Mouse (Mus musculus): ENCODE data around the gene Akap6.
A peak's percentile ranks its signal among the peaks of the same experiment; 100 is the strongest.

The Akap6 gene

DNA sequence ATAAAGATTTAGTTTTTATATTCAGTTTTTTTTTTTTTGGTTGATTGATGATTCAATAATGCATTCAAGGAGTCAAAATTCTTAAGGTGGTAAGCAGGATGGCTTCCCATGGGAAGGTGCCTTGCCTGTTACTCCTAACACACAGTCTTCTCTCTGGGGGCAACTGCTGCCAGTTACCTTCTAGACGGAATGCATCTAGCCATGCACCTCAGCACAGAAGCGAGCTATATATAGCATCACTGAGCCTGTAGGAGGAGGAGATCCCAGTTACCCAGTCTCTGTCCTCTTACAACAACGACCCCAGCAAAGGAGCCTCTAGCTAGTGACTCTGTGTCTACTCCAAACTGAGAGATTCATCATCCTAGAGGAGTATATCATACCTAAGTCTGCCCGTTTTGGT, 150.1 kb downstream of the Akap6 start:
- DNase-seq, result no peak

GRCm38 (mm10) chr12:52850332-52851036, 151.3 kb downstream of the Akap6 start:
- DNase-seq, result peak; percentile 18 to 19

DNA sequence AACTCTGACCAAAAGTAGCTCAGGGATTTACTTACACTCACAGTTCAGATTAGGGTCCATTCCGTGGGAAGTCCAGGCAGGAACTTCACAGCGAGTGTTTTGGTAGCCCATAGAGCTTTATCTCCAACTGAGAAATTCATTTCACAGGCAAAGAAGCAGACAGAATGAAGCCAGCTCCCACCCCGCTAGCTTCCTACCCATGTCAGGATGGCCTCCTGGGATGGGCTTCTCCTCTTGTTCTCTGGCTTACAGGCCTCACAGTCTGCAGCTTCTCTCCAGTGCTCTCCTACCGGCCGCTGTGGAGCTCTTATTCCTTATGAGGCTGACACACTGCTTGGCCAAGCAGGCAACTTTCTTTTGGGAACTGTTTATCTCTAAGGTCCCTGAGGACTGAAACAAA, 152.0 kb downstream of the Akap6 start:
- DNase-seq, result no peak

DNA sequence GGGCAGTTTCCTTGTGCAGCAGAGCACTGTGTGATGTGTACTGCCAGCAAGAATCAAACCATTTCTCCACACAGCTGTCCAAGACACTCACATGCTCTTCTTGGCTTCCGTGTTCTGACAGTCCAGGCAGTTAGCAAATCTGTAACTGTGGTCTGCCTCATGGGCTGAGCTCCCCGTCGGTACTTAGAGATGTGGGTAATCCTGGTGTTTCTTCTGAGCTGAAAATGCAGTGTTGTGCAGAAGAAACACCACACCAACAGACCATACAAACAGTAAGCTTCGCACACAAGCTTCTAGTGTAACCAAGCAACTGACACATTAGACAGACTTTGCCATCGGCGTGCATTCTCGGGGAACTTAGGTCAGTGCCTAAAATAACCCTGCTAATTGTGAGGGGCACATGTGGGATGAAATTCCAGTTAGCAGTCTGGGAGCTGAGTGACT, 155.1 kb downstream of the Akap6 start:
- no peak for DNase-seq

- DNase-seq, result no peak
Observed at GRCm38 (mm10) chr12:52856104-52856503, 156.9 kb downstream of the Akap6 start.

DNA sequence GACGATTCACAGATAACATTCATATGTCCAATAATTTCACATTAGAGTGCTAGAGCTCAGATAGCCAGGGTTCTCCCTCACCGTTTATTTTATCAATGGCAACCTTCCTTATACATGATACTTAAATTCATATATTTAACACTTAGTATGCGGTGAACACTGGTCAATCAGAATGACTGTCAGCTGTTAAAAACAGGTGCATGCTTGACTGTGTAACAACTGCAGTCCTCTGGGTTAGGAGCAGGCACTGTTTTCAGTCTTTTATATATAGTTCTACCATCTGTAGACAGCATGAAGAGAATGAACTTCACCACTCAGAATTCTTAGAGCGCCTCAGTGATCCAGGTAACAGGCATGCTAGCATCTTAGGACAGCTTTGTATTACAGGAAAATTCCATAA, 158.1 kb downstream of the Akap6 start:
- no peak for DNase-seq

DNA sequence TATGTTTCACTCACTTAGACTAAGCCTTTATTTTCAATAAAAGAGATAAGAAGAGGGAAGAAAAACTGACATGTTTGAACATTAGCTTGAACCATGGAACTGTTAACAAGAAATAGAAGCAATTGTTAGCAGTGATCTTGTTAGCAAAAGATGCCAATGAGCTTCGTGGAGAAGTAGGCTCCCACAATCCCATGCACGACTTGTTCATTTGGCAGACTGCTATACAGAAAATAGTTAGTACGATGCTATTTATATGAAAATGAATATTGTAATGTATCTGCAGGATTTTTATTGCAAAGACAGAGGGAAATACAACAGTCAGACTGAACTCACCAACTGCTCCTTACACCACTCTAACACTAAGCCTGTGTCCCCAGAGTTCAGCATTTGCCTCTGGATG, 162.7 kb downstream of the Akap6 start:
- DNase-seq, result no peak

DNA sequence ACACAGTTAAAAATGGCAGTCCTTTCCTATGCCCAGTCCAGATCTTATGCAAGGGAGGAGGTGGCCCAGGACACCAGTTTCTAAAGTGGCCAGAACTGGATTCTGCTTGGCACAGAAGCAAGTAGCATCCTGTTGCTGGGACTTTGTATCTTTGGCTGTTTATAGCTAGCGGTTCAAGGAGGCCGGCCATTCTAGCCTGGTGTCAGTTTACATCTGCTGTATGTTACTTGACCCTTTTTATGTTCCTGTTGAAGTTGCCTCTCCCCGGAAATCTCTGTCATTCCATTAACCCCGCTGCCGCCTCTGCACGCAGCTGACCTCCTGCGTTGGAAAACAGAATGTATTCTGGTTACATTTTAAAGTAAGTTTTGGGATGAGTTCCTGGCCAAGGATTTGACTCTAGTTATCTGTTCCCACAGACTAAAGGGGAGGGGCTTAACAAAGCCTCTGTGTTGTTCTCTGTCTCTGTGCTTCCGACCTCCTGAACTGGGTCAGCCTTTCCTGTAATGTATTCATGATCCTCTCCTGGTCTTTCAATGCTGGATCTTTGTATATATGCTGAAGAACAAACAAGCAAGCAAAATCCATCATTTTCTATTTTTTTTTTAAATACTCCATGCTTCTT, 168.9 kb downstream of the Akap6 start:
- no peak for DNase-seq

GRCm38 (mm10) chr12:52871604-52872003, 172.4 kb downstream of the Akap6 start:
- no peak for DNase-seq

DNA sequence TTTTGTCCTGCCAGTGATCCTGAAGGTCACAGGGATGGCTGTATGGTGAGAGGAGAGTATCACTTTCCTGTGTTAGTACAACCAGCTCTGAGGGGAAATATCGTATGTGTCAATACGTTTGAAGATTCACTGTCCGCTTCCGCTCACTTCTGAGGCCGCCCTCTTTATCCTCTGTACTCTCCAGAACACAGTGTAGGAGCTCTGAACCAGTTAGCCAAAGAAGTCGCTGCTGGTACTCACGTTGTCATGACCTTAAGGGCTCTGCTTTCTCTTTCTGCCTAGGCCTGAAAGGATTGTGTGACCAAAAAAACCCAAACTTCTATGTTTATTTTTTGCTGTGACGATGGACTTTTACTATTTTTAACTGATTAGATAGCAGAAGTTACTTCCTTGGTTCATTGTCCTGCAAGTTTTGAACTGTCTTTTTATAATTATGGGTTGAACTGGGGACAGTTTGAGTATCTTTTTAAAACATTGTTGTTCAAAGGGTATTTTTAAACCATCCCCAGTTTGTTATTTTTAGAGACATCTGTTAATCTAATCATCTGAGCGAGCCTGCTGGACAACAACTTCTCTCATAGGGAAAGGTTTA, 175.2 kb downstream of the Akap6 start:
- no peak for DNase-seq

GRCm38 (mm10) chr12:52876065-52876464, 176.9 kb downstream of the Akap6 start:
- DNase-seq, result no peak

DNA sequence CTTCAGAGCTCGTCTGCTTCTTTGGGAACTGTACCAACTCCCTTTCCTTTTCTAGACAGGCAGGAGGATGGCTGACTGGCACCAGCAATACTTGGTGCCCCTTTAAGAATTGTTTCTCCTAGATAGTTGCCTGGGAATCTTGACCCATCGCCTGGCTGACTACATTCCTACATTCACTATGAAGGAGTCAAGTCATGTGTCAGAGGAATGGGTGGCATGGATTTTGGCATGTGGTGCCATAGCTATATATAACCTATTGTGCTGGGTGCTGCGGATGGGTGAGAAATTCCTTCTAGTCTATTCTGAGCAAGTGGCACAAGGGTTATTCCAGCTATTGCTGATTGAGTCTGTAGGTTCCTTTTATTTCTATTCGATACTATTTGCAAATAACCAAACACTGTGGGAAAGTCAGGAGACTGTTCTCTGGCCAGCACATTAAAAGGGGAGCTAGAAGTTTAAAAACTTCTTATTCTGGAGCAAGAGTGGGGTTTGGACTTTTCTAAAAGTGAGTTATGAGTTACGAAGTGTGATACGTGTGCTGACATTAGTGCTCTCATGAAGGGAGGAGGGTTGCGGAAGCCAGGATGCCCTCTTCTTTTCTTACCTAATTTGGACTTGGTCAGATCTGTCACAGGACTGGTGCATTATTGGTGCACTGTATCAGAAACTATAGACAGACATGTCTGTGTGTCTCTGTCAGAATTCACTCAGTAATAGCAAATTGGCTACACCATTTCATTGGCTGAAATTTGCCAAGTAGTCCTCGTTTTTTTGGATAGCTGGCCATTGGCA, 178.0 kb downstream of the Akap6 start:
- no peak for DNase-seq

DNA sequence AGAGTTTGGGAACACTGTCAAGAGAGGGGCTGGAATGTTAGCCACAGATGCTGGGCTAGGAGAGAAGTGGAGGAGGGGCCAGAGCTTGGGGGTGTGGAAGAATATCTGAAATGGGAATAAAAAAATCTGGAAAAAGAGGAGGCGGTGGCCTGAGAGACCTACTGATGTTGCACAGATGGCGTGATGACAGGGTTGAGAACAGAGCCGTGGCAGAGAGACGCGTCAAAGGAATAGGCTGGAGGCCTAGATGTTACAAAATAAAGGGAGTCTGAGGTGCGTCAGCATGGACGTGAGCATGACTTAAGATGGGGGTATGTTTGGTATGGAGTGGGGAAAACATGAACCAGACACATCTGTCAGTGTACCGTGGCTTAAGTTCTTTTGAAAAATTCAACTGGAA, 180.1 kb downstream of the Akap6 start:
- DNase-seq, result no peak

DNA sequence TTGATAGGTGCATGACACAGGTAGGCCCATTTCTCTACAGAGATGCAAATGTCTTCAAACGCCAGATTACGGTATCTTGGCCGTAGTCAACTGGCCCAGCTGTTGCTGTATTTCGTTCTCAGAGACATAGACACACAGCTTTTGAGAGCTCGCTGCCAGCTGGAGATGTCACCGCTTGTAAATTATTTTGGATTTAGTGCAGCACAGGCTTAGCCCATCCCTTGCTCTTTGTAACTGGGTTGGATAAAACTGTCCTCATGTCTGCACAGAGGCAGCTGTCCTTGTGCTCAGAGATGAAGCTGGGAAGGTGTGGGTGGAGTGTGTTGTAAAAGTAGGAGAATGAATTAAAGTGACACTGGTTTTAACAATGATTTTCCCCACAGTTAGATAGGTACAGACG, 193.3 kb downstream of the Akap6 start:
- no peak for DNase-seq

GRCm38 (mm10) chr12:52893656-52894405, 194.6 kb downstream of the Akap6 start:
- no peak for DNase-seq

GRCm38 (mm10) chr12:52895672-52896460, 196.7 kb downstream of the Akap6 start:
- peak in 1 of 2 experiments; percentile 5 for DNase-seq

DNA sequence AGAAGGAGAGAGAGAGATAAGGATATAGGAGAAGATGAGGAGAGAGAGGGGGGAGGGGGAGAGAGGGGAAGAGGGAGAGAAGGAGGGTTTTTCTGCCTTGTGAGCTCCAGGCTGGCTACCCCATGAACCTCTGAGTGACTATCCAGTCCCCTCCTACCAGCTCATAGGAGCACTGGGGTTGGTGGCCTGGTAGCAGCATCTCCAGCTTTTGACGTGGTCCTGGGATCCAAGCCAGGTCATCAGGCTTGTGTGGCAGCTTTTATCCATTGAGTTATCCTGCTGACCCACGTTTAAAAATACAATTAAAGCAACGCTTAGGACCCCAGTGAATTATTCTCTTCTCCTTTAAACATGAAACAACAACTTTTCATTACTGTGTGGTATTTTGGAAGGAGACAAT, 197.6 kb downstream of the Akap6 start:
- no peak for DNase-seq

DNA sequence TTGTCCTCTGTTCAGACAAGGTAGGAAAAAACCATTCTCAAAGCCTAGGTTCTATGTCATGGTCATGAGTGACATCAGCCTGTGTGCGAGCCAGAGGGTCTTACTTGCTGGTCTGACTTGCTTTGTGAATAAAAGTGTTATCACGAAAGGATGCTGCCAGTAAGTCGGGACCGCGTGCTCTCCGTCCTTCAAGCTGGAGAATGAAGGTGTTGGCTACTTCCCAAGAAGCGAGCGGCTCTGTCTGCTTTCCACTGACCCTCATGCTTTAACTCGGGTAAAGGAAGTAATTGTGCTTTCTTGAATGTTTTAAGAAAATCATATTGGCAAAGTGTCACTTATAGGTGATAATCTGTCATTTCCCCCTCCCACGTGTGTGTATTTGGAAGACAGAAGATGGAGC, 198.9 kb downstream of the Akap6 start:
- DNase-seq, result no peak

DNA sequence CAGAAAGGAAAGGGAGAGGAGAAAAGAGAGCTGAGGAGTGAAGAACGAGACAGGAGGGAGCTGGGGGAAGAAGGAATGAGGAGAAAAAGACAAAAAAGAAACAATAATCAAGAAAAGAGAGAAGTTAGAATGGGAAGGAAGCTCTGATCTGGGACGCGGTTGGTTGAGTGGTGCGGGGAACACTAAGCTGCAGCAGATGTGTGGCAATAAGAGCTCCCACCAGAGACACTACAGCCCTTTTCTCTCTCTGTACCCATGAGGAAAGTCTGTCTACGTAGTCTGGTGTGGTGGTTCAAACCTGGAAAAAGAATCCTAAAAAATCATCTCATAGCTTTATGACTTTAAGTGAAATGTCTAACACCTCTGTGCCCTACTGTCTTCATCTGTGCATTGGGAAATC, 204.9 kb downstream of the Akap6 start:
- no peak for DNase-seq

DNA sequence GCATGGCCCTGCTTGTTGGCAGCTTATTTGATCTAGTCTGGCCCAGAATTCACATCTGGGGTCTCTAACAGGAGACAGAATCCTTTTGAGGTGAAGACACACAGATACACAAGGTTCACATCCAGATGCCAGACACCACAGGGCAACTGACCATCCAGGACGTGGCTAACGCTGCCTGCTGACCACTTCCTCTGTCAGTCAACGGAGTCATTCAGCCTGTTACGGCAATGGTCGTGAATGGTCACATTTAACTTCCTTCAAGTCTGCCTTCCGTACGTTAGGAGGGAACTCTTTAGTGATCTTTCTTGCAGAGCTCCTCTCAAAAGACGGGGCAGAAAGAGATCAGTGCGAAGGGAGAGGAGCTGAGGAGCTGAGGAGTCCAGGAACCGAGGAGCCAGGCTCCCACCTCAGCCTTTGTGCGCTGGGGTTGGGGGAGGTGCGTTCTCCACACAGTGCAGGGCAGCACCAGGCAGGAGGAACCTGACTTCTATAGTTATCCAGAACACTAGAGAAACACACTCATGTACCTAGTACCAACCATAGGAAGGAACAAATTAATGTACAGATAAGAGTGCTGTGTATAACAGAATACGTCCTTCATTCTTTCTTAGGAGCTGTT, 209.4 kb downstream of the Akap6 start:
- DNase-seq, result no peak

GRCm38 (mm10) chr12:52910345-52910744, 211.2 kb downstream of the Akap6 start:
- DNase-seq, result no peak

Measured in B cell, adult 2 months (primary cell).